Mouse (Mus musculus) A20 (cell line): Measurements from ENCODE around the gene Rptor.
A peak's percentile ranks its signal among the peaks of the same experiment; 100 is the strongest.

ENCODE experiments used
- DNase-seq: peaks from one replicate; pipeline ENCODE4 v3.0.0-alpha.2; 2011; ENCODE audit warnings: low read depth, low spot score

The Rptor gene

GRCm38 (mm10) chr11:119602763-119603526 lies at the start of gene Rptor:
TSS of gene Rptor (plus strand) at chr11:119602905.
- peak; percentile 96 for DNase-seq

- no peak for DNase-seq
Measured at GRCm38 (mm10) chr11:119554706-119555105, 48.0 kb upstream of the Rptor start.

- no peak for DNase-seq
Measured at GRCm38 (mm10) chr11:119555170-119555569, 47.5 kb upstream of the Rptor start.

GRCm38 (mm10) chr11:119557940-119558869 lies 44.5 kb upstream of the Rptor start:
- DNase-seq = no peak

- DNase-seq = no peak
Measured at GRCm38 (mm10) chr11:119558870-119559610, 43.7 kb upstream of the Rptor start.

- no peak for DNase-seq
Measured at GRCm38 (mm10) chr11:119562286-119562685, 40.4 kb upstream of the Rptor start.

- no peak for DNase-seq
Measured at GRCm38 (mm10) chr11:119563166-119563565, 39.5 kb upstream of the Rptor start.

GRCm38 (mm10) chr11:119564383-119564782 lies 38.3 kb upstream of the Rptor start:
- no peak for DNase-seq

GRCm38 (mm10) chr11:119565021-119565420 lies 37.7 kb upstream of the Rptor start:
- no peak for DNase-seq

- DNase-seq = no peak
Measured at GRCm38 (mm10) chr11:119565684-119566083, 37.0 kb upstream of the Rptor start.

GRCm38 (mm10) chr11:119566188-119566587 lies 36.5 kb upstream of the Rptor start:
- DNase-seq = no peak

GRCm38 (mm10) chr11:119572316-119573010 lies 30.2 kb upstream of the Rptor start:
- DNase-seq = no peak

GRCm38 (mm10) chr11:119576855-119577254 lies 25.9 kb upstream of the Rptor start:
- DNase-seq = no peak

GRCm38 (mm10) chr11:119577721-119578120 lies 25.0 kb upstream of the Rptor start:
- no peak for DNase-seq

GRCm38 (mm10) chr11:119586511-119586910 lies 16.2 kb upstream of the Rptor start:
- DNase-seq = no peak

GRCm38 (mm10) chr11:119587112-119587511 lies 15.6 kb upstream of the Rptor start:
- no peak for DNase-seq

GRCm38 (mm10) chr11:119589242-119589641 lies 13.5 kb upstream of the Rptor start:
- DNase-seq = peak; percentile 79

GRCm38 (mm10) chr11:119593966-119594365 lies 8.7 kb upstream of the Rptor start:
- DNase-seq = no peak

GRCm38 (mm10) chr11:119598856-119599255 lies 3.8 kb upstream of the Rptor start:
- no peak for DNase-seq

GRCm38 (mm10) chr11:119600286-119600685 lies 2.4 kb upstream of the Rptor start:
- no peak for DNase-seq

GRCm38 (mm10) chr11:119602177-119602700 lies 466 bp upstream of the Rptor start:
- DNase-seq = no peak
